Mouse (Mus musculus): ENCODE measurements at regions not wholly inside any gene's neighbourhood (a gene's known extent, or its start where the extent isn't known, plus 50 kb on each side); places are given as distances from the start of the nearest gene placed in this dataset.

- H3K27me3 ChIP-seq (replicated peaks) = no peaks in the 10 kb centered on the region
- H3K4me3 ChIP-seq (replicated peaks) = no peak overlapping the region
- no peak overlapping the region for H3K27ac ChIP-seq
- ATAC-seq (ENCODE audit: insufficient read depth, low FRiP score, low read depth) = no peak
- no peak overlapping the region for H3K4me2 ChIP-seq
- no peak overlapping the region for H3K9ac ChIP-seq
- no peaks in the 10 kb centered on the region for H3K9me3 ChIP-seq
- H3K4me1 ChIP-seq = no peaks in the 10 kb centered on the region
- WGBS = 68% methylated on average over 4 of the region's 4 CpGs
- no peaks in the 10 kb centered on the region for H3K36me3 ChIP-seq
Observed at GRCm38 (mm10) chr10:95102981-95103380, 158.3 kb upstream of the Plxnc1 start.

- Histone ChIP-seq H3K9ac (no peak overlapping the region), H3K4me3 (replicated peaks) (no peak overlapping the region), H3K4me1 (no peaks in the 10 kb centered on the region), H3K36me3 (no peaks in the 10 kb centered on the region), H3K4me2 (no peak overlapping the region), H3K27me3 (replicated peaks) (no peaks in the 10 kb centered on the region), H3K27ac (no peak overlapping the region), H3K9me3 (no peaks in the 10 kb centered on the region)
- WGBS = 76% methylated on average over 5 of the region's 5 CpGs
- no peak for ATAC-seq (ENCODE audit: insufficient read depth, low FRiP score, low read depth)
Observed at GRCm38 (mm10) chr10:95099906-95100305, 155.3 kb upstream of the Plxnc1 start.

- Histone ChIP-seq H3K36me3 (no peaks in the 10 kb centered on the region), H3K4me2 (no peak overlapping the region), H3K27ac (no peak overlapping the region), H3K4me1 (no peaks in the 10 kb centered on the region), H3K9me3 (no peaks in the 10 kb centered on the region), H3K4me3 (replicated peaks) (no peak overlapping the region), H3K27me3 (replicated peaks) (no peaks in the 10 kb centered on the region), H3K9ac (no peak overlapping the region)
- WGBS = 82% methylated on average over 4 of the region's 4 CpGs
- no peak for ATAC-seq (ENCODE audit: insufficient read depth, low FRiP score, low read depth)
Observed at GRCm38 (mm10) chr10:95095847-95096246, 151.2 kb upstream of the Plxnc1 start.

GRCm38 (mm10) chr10:95094771-95095170, 150.1 kb upstream of the Plxnc1 start:
- Histone ChIP-seq H3K4me2 (no peak overlapping the region), H3K9ac (no peak overlapping the region), H3K27ac (no peak overlapping the region), H3K27me3 (replicated peaks) (no peaks in the 10 kb centered on the region), H3K36me3 (no peaks in the 10 kb centered on the region), H3K4me1 (no peaks in the 10 kb centered on the region), H3K9me3 (no peaks in the 10 kb centered on the region), H3K4me3 (replicated peaks) (no peak overlapping the region)
- no peak for ATAC-seq (ENCODE audit: insufficient read depth, low FRiP score, low read depth)
- 79% methylated on average over 8 of the region's 8 CpGs for WGBS

- H3K36me3 ChIP-seq = no peaks in the 10 kb centered on the region
- no peak overlapping the region for H3K4me2 ChIP-seq
- no peak overlapping the region for H3K27ac ChIP-seq
- no peak overlapping the region for H3K9ac ChIP-seq
- H3K27me3 ChIP-seq (replicated peaks) = no peaks in the 10 kb centered on the region
- H3K4me3 ChIP-seq (replicated peaks) = no peak overlapping the region
- no peaks in the 10 kb centered on the region; the same call in 1 of the 2 replicates for H3K4me1 ChIP-seq
- no peaks in the 10 kb centered on the region for H3K9me3 ChIP-seq
- no peak for ATAC-seq (ENCODE audit: insufficient read depth, low FRiP score, low read depth)
- WGBS = 47% methylated on average over 5 of the region's 5 CpGs
Observed at GRCm38 (mm10) chr10:95093266-95093665, 148.6 kb upstream of the Plxnc1 start.

- 59% methylated on average over 6 of the region's 6 CpGs for WGBS
- Histone ChIP-seq H3K9me3 (no peaks in the 10 kb centered on the region), H3K4me1 (no peaks in the 10 kb centered on the region; the same call in 1 of the 2 replicates), H3K9ac (no peak overlapping the region), H3K4me2 (no peak overlapping the region), H3K27me3 (replicated peaks) (no peaks in the 10 kb centered on the region), H3K4me3 (replicated peaks) (no peak overlapping the region), H3K27ac (no peak overlapping the region), H3K36me3 (no peaks in the 10 kb centered on the region)
- no peak for ATAC-seq (ENCODE audit: insufficient read depth, low FRiP score, low read depth)
Observed at GRCm38 (mm10) chr10:95091086-95091485, 146.5 kb upstream of the Plxnc1 start.

GRCm38 (mm10) chr10:95090641-95091040, 146.0 kb upstream of the Plxnc1 start:
- Histone ChIP-seq H3K27ac (no peak overlapping the region), H3K4me3 (replicated peaks) (no peak overlapping the region), H3K4me2 (no peak overlapping the region), H3K9me3 (no peaks in the 10 kb centered on the region), H3K4me1 (no peaks in the 10 kb centered on the region; the same call in 1 of the 2 replicates), H3K27me3 (replicated peaks) (no peaks in the 10 kb centered on the region), H3K36me3 (no peaks in the 10 kb centered on the region), H3K9ac (no peak overlapping the region)
- WGBS = 84% methylated on average over 4 of the region's 4 CpGs
- ATAC-seq (ENCODE audit: insufficient read depth, low FRiP score, low read depth) = no peak

GRCm38 (mm10) chr10:95090035-95090434, 145.4 kb upstream of the Plxnc1 start:
- Histone ChIP-seq H3K9me3 (no peaks in the 10 kb centered on the region), H3K4me2 (no peak overlapping the region), H3K27ac (no peak overlapping the region), H3K4me3 (replicated peaks) (no peak overlapping the region), H3K4me1 (no peaks in the 10 kb centered on the region; the same call in 1 of the 2 replicates), H3K27me3 (replicated peaks) (no peaks in the 10 kb centered on the region), H3K36me3 (no peaks in the 10 kb centered on the region), H3K9ac (no peak overlapping the region)
- ATAC-seq (ENCODE audit: insufficient read depth, low FRiP score, low read depth) = no peak
- WGBS = 91% methylated on average over 9 of the region's 9 CpGs

- no peaks in the 10 kb centered on the region for H3K27me3 ChIP-seq (replicated peaks)
- H3K4me3 ChIP-seq (replicated peaks) = no peak overlapping the region
- no peaks in the 10 kb centered on the region for H3K36me3 ChIP-seq
- H3K4me1 ChIP-seq = peaks cover 6% of the 10 kb centered on the region; the same call in 1 of the 2 replicates
- no peaks in the 10 kb centered on the region for H3K9me3 ChIP-seq
- H3K27ac ChIP-seq = no peak overlapping the region
- no peak; the same call in 1 of the 2 replicates for ATAC-seq (ENCODE audit: insufficient read depth, low FRiP score, low read depth)
- 37% methylated on average over 13 of the region's 13 CpGs for WGBS
- H3K9ac ChIP-seq = no peak overlapping the region
- H3K4me2 ChIP-seq = no peak overlapping the region
Observed at GRCm38 (mm10) chr10:95087864-95088570, 143.4 kb upstream of the Plxnc1 start.

GRCm38 (mm10) chr10:95086755-95087154, 142.1 kb upstream of the Plxnc1 start:
- no peak overlapping the region for H3K9ac ChIP-seq
- no peak overlapping the region for H3K4me3 ChIP-seq (replicated peaks)
- no peaks in the 10 kb centered on the region for H3K9me3 ChIP-seq
- peaks cover 6% of the 10 kb centered on the region; the same call in 1 of the 2 replicates for H3K4me1 ChIP-seq
- no peak overlapping the region for H3K4me2 ChIP-seq
- no peak for ATAC-seq (ENCODE audit: insufficient read depth, low FRiP score, low read depth)
- H3K36me3 ChIP-seq = no peaks in the 10 kb centered on the region
- H3K27ac ChIP-seq = no peak overlapping the region
- WGBS = 39% methylated on average over 4 of the region's 4 CpGs
- no peaks in the 10 kb centered on the region for H3K27me3 ChIP-seq (replicated peaks)

- no peak for ATAC-seq (ENCODE audit: insufficient read depth, low FRiP score, low read depth)
- Histone ChIP-seq H3K9me3 (no peaks in the 10 kb centered on the region), H3K4me1 (peaks cover 6% of the 10 kb centered on the region; the same call in 1 of the 2 replicates), H3K9ac (no peak overlapping the region), H3K27ac (no peak overlapping the region), H3K27me3 (replicated peaks) (no peaks in the 10 kb centered on the region), H3K36me3 (no peaks in the 10 kb centered on the region), H3K4me2 (no peak overlapping the region), H3K4me3 (replicated peaks) (no peak overlapping the region)
- 80% methylated on average over 8 of the region's 8 CpGs for WGBS
Observed at GRCm38 (mm10) chr10:95085688-95086268, 141.1 kb upstream of the Plxnc1 start.

- Histone ChIP-seq H3K4me1 (peaks cover 6% of the 10 kb centered on the region; the same call in 1 of the 2 replicates), H3K9me3 (no peaks in the 10 kb centered on the region), H3K4me2 (no peak overlapping the region), H3K4me3 (replicated peaks) (no peak overlapping the region), H3K36me3 (no peaks in the 10 kb centered on the region), H3K9ac (no peak overlapping the region), H3K27me3 (replicated peaks) (no peaks in the 10 kb centered on the region), H3K27ac (no peak overlapping the region)
- no peak for ATAC-seq (ENCODE audit: insufficient read depth, low FRiP score, low read depth)
- WGBS = 48% methylated on average over 14 of the region's 14 CpGs
Observed at GRCm38 (mm10) chr10:95083341-95084148, 138.9 kb upstream of the Plxnc1 start.

Measured in stomach, embryonic 15.5 days (tissue).